Mouse (Mus musculus): ENCODE data around the gene Slc17a8. TPM values are rescaled to one million over a fixed set of nuclear protein-coding genes. Genes with fewer than 3 reads are reported as not detected.

The Slc17a8 gene
- polyA plus RNA-seq, 1 experiment: not detected

DNA sequence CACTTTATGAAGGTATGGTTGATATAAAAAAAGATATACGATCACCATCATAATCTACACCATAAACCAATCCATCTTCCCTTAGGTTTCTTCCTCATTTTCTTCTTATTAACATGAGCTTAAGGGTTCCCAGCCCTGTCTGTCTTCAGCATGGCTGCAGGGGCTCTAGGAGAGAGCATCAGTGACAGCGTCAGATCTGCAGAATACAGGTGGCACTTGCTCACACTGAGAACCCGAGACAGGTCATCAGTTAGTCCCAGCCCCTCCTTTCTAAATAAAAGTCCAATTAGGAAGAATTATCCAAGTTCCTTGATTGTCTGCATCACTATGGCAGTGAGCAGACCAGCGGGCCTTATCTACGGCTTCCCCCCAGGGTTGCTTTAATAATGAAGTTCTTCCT lies 88.6 kb downstream of the Slc17a8 start:
- no peaks in the 10 kb centered on the region for H3K36me3 ChIP-seq (ENCODE audit: control insufficient read depth, insufficient read depth, low read length)
- no peak for DNase-seq (ENCODE audit: low read depth in 1 of 2, low spot score in 2 of 2)
- H3K4me1 ChIP-seq (ENCODE audit: control insufficient read depth, insufficient read depth, insufficient read length): no peaks in the 10 kb centered on the region
- no peak overlapping the region for H3K27ac ChIP-seq (ENCODE audit: insufficient read depth, low read length)
- TF ChIP-seq CTCF (IDR thresholded peaks at IDR 0.05; ENCODE audit: extremely low read depth, insufficient read depth, insufficient read length, insufficient replicate concordance) (no peak), POLR2A (IDR thresholded peaks at IDR 0.05; ENCODE audit: low read depth, low read length) (no peak)
- no peaks in the 10 kb centered on the region for H3K27me3 ChIP-seq (ENCODE audit: control insufficient read depth, insufficient read depth, low read length)
- WGBS: 86% methylated on average over 5 of the region's 5 CpGs
- no peak overlapping the region for H3K4me3 ChIP-seq (ENCODE audit: extremely low read depth, insufficient read depth, insufficient read length)

DNA sequence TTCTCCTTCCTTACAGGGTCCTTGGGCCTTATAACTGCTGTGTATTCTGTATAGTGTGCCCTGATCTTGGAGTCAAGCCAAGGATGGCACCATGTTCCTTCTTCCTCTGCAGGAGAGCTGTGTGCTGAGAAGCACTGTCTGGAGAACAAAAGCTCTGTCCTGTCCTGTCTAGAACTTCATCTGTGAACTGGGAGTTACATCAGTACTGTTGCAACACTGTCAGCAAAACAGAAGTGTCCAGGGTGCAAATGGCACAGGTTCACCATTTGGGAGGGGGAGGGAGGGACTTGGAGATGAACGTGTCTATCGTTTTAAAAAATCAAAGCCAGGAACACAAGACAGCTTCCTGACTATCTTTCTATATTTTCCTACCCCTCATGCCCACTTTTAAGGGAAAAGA lies 89.1 kb downstream of the Slc17a8 start:
- TF ChIP-seq CTCF (IDR thresholded peaks at IDR 0.05; ENCODE audit: extremely low read depth, insufficient read depth, insufficient read length, insufficient replicate concordance) (no peak), POLR2A (IDR thresholded peaks at IDR 0.05; ENCODE audit: low read depth, low read length) (no peak)
- no peak for DNase-seq (ENCODE audit: low read depth in 1 of 2, low spot score in 2 of 2)
- no peaks in the 10 kb centered on the region for H3K4me1 ChIP-seq (ENCODE audit: control insufficient read depth, insufficient read depth, insufficient read length)
- no peak overlapping the region for H3K27ac ChIP-seq (ENCODE audit: insufficient read depth, low read length)
- 87% methylated on average over 2 of the region's 2 CpGs for WGBS
- H3K27me3 ChIP-seq (ENCODE audit: control insufficient read depth, insufficient read depth, low read length): no peaks in the 10 kb centered on the region
- no peak overlapping the region for H3K4me3 ChIP-seq (ENCODE audit: extremely low read depth, insufficient read depth, insufficient read length)
- H3K36me3 ChIP-seq (ENCODE audit: control insufficient read depth, insufficient read depth, low read length): no peaks in the 10 kb centered on the region

DNA sequence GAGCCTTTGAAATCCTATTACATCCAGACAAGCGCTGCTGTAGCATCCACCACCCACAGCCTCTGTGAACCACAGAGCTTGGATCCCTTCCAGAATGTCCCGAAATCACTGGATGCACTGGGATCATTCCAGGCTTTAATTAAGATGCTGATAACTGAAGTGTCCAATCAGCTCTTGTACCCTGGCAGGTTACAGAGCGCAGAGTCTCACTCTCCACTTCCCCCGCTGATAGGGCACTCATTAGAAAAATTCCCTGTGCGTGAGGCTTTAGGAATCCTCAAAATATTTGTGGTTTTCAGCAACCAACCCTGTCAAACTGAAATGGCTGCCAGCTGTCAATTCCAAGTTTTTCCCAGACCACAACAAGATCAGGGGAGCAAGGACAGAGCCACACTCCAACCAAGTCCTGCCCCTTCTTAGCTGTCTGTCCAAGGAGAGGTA lies 89.8 kb downstream of the Slc17a8 start:
- Histone ChIP-seq H3K27me3 (ENCODE audit: control insufficient read depth, insufficient read depth, low read length) (no peaks in the 10 kb centered on the region), H3K27ac (ENCODE audit: insufficient read depth, low read length) (no peak overlapping the region), H3K36me3 (ENCODE audit: control insufficient read depth, insufficient read depth, low read length) (no peaks in the 10 kb centered on the region), H3K4me3 (ENCODE audit: extremely low read depth, insufficient read depth, insufficient read length) (no peak overlapping the region), H3K4me1 (ENCODE audit: control insufficient read depth, insufficient read depth, insufficient read length) (no peaks in the 10 kb centered on the region)
- WGBS: 89% methylated on average over 5 of the region's 5 CpGs
- no peak for TF ChIP-seq POLR2A (IDR thresholded peaks at IDR 0.05; ENCODE audit: low read depth, low read length)
- no peak for TF ChIP-seq CTCF (IDR thresholded peaks at IDR 0.05; ENCODE audit: extremely low read depth, insufficient read depth, insufficient read length, insufficient replicate concordance)
- no peak for DNase-seq (ENCODE audit: low read depth in 1 of 2, low spot score in 2 of 2)

DNA sequence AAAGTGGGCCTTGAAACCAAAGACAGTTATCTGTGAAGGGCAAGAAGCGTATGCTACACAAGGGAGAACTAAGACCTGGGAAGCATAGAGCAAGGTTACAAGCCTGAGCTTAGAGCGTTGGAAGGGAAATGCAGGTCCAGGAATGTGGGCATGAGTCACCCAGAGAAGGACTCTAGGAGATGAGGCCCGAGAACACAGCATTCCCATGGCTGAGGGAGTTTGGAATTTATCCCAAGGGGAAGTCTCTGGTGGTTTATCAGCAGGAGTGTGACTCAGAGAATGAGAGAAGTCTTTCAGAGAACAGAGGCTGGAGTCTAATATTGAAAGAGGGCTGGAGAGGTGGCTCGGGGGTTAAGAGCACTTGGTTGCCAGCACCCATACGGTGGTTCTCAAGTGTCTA lies 94.0 kb downstream of the Slc17a8 start:
- Histone ChIP-seq H3K36me3 (ENCODE audit: control insufficient read depth, insufficient read depth, low read length) (no peaks in the 10 kb centered on the region), H3K4me3 (ENCODE audit: extremely low read depth, insufficient read depth, insufficient read length) (no peak overlapping the region), H3K27me3 (ENCODE audit: control insufficient read depth, insufficient read depth, low read length) (no peaks in the 10 kb centered on the region), H3K4me1 (ENCODE audit: control insufficient read depth, insufficient read depth, insufficient read length) (no peaks in the 10 kb centered on the region), H3K27ac (ENCODE audit: insufficient read depth, low read length) (no peak overlapping the region)
- TF ChIP-seq CTCF (IDR thresholded peaks at IDR 0.05; ENCODE audit: extremely low read depth, insufficient read depth, insufficient read length, insufficient replicate concordance): no peak
- TF ChIP-seq POLR2A (IDR thresholded peaks at IDR 0.05; ENCODE audit: low read depth, low read length): no peak
- no peak for DNase-seq (ENCODE audit: low read depth in 1 of 2, low spot score in 2 of 2)
- 89% methylated on average over 5 of the region's 5 CpGs for WGBS

DNA sequence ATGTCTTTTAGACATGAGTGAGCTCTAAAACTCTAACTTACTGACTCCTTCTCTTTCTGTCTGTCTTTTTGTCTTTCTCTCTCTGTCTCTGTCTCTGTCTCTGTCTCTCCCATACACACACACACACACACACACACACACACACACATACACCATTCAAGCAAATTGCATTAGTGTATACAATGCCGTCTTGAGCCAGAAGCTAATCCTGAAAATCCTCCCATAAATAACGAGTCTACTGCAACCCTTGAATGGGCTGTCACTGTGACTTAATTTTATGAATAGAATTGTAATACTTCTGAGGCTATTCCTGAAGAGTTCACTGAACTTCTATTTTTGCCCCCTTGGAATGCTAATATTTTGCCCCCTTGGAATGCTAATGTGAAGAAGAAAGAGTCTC lies 95.2 kb downstream of the Slc17a8 start:
- Histone ChIP-seq H3K27ac (ENCODE audit: insufficient read depth, low read length) (no peak overlapping the region), H3K4me1 (ENCODE audit: control insufficient read depth, insufficient read depth, insufficient read length) (no peaks in the 10 kb centered on the region), H3K27me3 (ENCODE audit: control insufficient read depth, insufficient read depth, low read length) (no peaks in the 10 kb centered on the region), H3K4me3 (ENCODE audit: extremely low read depth, insufficient read depth, insufficient read length) (no peak overlapping the region), H3K36me3 (ENCODE audit: control insufficient read depth, insufficient read depth, low read length) (no peaks in the 10 kb centered on the region)
- 90% methylated on average over 2 of the region's 2 CpGs for WGBS
- no peak for DNase-seq (ENCODE audit: low read depth in 1 of 2, low spot score in 2 of 2)
- TF ChIP-seq POLR2A (IDR thresholded peaks at IDR 0.05; ENCODE audit: low read depth, low read length) (no peak), CTCF (IDR thresholded peaks at IDR 0.05; ENCODE audit: extremely low read depth, insufficient read depth, insufficient read length, insufficient replicate concordance) (no peak)

Other genes with a start within 250 kb of the Slc17a8 start
- gene Gas2l3, start 177.3 kb downstream of the Slc17a8 start, polyA plus RNA-seq (2012; rRNA removed): 0.40 and 0.56 TPM in 2 replicates
- gene Nr1h4, start 87.7 kb downstream of the Slc17a8 start, polyA plus RNA-seq (2012; rRNA removed): 0.08 TPM in 2 replicates
- gene Scyl2, start 65.0 kb upstream of the Slc17a8 start, polyA plus RNA-seq (2012; rRNA removed): 7.3 and 7.6 TPM in 2 replicates
- gene Actr6, start 111.0 kb upstream of the Slc17a8 start, polyA plus RNA-seq (2012; rRNA removed): 0.74 and 1.3 TPM in 2 replicates
- 8.7 and 11.1 TPM in 2 replicates for gene Uhrf1bp1l, start 123.7 kb upstream of the Slc17a8 start, polyA plus RNA-seq (2012; rRNA removed)

All from spleen, adult 2 months (tissue).